Mouse (Mus musculus) liver, embryonic 11.5 days (tissue): Measurements from ENCODE around the gene Sh3glb2. TPM values are rescaled to one million over a fixed set of nuclear protein-coding genes. Genes with fewer than 3 reads are reported as not detected.

Source experiments
- ATAC-seq: fragments of 200-750 bp; cut with Nextera tagmentation; replicated peaks from 2 replicates; pipeline ENCODE4 v1.8.0; 2017; ENCODE audit warnings: moderate number of reproducible peaks, mild to moderate bottlenecking, moderate TSS enrichment, moderate library complexity; ENCODE audit not compliant: low FRiP score
- DNase-seq: peaks from one replicate; pipeline ENCODE4 v3.0.0-alpha.2; 2017; ENCODE audit warnings: low spot score
- H3K27ac ChIP-seq: fragments of 300-500 bp; sonication (generic); 2 replicates; pipeline ENCODE4 v1.5.1; 2014; ENCODE audit warnings: mild to moderate bottlenecking, low read depth, low read length, control low read depth
- H3K27me3 ChIP-seq: fragments of 300-500 bp; sonication (generic); replicated peaks from 2 replicates; pipeline ENCODE4 v1.6.1; 2014; ENCODE audit warnings: low read length, mixed read lengths; ENCODE audit not compliant: control insufficient read depth, insufficient read depth
- H3K36me3 ChIP-seq: fragments of 300-500 bp; sonication (generic); 2 replicates; pipeline ENCODE4 v1.6.1; 2014; ENCODE audit warnings: mild to moderate bottlenecking, low read length, moderate library complexity, mixed read lengths; ENCODE audit not compliant: control insufficient read depth, insufficient read depth
- H3K4me1 ChIP-seq: fragments of 300-500 bp; sonication (generic); replicated peaks from 2 replicates; pipeline ENCODE4 v1.6.1; 2014; ENCODE audit warnings: low read length, mixed read lengths; ENCODE audit not compliant: control insufficient read depth, insufficient read depth
- H3K4me2 ChIP-seq: fragments of 300-500 bp; sonication (generic); 2 replicates; pipeline ENCODE4 v1.6.1; 2014; ENCODE audit warnings: mild to moderate bottlenecking, control low read depth, moderate library complexity
- H3K4me3 ChIP-seq: fragments of 300-500 bp; sonication (generic); 2 replicates; pipeline ENCODE4 v1.5.1; 2014; ENCODE audit warnings: low read depth, low read length, control low read depth
- H3K9ac ChIP-seq: fragments of 300-500 bp; sonication (generic); 2 replicates; pipeline ENCODE4 v1.6.1; 2014; ENCODE audit warnings: low read depth, low read length, control low read depth
- H3K9me3 ChIP-seq: fragments of 300-500 bp; sonication (generic); 2 replicates; pipeline ENCODE4 v1.6.1; 2016; ENCODE audit warnings: low read length, inconsistent platforms, mixed read lengths; ENCODE audit not compliant: control insufficient read depth
- WGBS: fragments of 180-500 bp; shearing (Covaris S2); extraction: QIAGEN DNeasy Blood & Tissue Kit; methylation state at CpG from one replicate; pipeline ENCODE4 v1.1.7; 2014; 5-methylcytosine and 5-hydroxymethylcytosine counted together
- polyA plus RNA-seq: library from polyadenylated mRNA; unstranded; fragments of >200 nt; fragmentation: Nextera tagmentation; extraction: Ambion mirVana; gene quantifications from 2 replicates; pipeline ENCODE4 v1.2.1, GENCODE M21; 2014

Sh3glb2 gene
- polyA plus RNA-seq, 1 experiment from 2014 or later = 48.9 TPM

DNA sequence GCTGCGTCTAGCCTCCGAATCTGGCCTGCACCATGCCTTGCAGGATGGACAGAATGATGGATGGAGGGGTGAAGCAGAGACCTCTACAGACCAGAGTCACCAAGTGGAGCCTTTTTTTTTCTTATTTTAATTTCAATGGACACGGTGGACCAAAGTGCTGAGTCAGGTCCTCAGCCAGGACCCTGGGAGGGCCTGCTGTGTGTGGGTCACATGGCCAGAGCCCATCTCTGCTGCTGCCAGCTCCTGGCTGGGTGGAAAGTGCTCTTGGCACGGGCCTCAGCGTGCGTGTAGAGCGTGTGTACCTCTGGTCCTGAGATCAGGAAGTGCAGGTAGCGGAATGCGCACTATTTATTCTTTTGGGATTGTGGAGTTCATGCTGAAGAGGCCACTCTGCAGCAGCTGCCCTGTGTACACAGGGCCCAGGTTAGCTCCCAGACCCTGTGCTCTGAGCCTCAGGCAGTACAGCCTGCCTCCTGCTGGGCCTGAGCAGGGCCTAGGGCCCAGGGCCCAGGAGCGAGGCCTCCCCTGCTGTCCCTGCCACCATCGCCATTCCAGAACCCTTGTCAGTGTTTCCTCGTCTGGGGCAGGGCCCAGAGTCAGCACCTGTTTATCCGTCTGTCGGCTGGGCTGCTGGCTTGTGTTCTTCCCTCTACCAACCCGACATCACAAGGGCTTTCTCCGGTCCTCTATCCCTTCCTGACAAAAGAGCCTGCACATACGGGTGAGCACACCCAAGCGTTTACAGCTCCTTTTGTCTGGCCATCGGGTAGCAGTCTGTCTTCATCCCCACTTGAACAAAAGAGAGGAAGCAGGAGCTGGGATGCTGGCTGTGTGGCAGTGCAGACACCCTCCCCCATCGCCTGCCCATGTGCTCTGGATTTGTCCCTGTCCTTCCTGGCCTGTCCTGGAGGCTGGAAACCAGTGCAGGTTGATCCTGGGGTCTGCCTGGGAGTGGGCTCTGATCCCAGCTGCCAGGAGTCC is 40.3 kb upstream of the Sh3glb2 start:
- H3K4me1 ChIP-seq = no peaks in the 10 kb centered on the region
- no peak overlapping the region for H3K4me2 ChIP-seq
- H3K36me3 ChIP-seq = peaks cover 44% of the 10 kb centered on the region
- no peaks in the 10 kb centered on the region for H3K27me3 ChIP-seq
- no peaks in the 10 kb centered on the region for H3K9me3 ChIP-seq
- 76% methylated on average over 20 of the region's 20 CpGs for WGBS
- no peak for DNase-seq
- ATAC-seq = no peak
- no peak overlapping the region for H3K4me3 ChIP-seq
- H3K27ac ChIP-seq = no peak overlapping the region
- H3K9ac ChIP-seq = no peak overlapping the region

DNA sequence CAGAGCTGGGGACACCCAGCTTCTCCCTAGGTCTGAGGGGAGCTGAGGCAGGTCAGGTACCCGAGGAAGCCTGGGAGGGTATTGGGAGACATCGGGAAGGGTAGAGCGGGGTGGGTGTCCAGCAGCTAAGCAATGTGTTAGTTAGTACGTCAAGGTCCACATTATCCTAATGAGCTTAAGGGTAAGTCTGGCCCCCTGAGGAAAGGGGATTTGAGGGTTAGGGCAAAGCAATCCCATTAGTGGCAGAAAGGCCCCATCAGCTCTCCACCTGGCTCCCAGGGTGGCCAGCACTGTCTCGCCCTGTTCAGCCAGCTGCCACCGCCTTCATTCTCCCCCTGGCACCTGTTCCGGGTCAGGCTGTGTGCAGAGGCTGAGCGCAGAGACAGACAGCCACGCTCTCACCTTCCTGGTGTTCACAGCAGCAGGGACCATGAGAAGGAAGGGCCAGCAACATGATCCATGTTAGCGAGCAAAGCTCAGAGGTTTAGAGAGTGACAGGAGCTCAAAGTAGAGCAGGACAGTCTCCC is 38.9 kb upstream of the Sh3glb2 start:
- no peak for ATAC-seq
- H3K36me3 ChIP-seq = peaks cover 40% of the 10 kb centered on the region
- no peak for DNase-seq

DNA sequence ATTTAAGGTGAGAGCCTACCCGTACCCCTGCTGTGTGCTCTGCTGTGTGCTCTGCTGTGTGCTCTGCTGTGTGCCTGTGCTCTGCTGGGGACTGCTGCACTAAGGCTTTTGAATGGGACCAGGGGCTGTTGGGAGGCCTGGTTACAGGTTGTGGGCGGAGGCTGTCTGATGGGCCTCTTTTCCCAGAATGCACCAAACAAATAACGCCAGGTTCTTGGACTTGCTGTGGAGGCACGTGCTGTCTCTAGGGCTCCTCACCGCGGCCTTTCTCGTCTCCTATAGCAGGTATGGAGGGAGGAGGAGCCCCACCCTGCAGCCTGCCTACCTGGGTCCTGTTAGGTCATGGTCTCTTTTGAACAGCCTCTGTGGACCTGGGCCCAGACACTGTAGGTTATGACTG is 37.1 kb upstream of the Sh3glb2 start:
- Histone ChIP-seq H3K27ac (no peak overlapping the region), H3K27me3 (no peaks in the 10 kb centered on the region), H3K4me2 (no peak overlapping the region), H3K36me3 (peaks cover 35% of the 10 kb centered on the region), H3K4me1 (peaks cover 14% of the 10 kb centered on the region), H3K4me3 (no peak overlapping the region), H3K9ac (no peak overlapping the region), H3K9me3 (no peaks in the 10 kb centered on the region)
- DNase-seq (no peak), ATAC-seq (no peak)
- 77% methylated on average over 7 of the region's 7 CpGs for WGBS

More for the DNA sequence above, 38.9 kb upstream of the Sh3glb2 start:
- WGBS = 85% methylated on average over 10 of the region's 10 CpGs
- Histone ChIP-seq H3K9me3 (no peaks in the 10 kb centered on the region), H3K9ac (no peak overlapping the region), H3K4me3 (no peak overlapping the region), H3K4me2 (no peak overlapping the region), H3K4me1 (peaks cover 12% of the 10 kb centered on the region), H3K27ac (no peak overlapping the region), H3K27me3 (no peaks in the 10 kb centered on the region)

DNA sequence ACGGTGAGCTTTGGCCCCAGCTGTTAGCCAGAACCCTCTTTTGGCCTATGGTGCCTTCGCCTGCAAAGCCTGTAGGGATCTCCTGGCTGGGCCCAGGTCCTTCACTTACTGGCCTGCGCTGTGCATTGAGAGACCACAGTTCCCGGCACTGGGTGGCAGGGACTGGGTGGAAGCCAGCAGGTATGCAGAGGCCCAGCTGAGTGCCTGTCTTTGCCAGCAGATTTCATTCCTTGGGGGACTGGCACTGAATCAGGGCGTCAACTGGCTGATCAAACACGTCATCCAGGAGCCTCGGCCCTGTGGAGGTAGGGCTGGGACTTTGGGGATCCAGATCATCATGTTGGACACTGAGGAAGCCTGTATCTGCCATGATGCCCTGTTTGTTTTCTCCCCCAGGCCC is 36.6 kb upstream of the Sh3glb2 start:
- peaks cover 35% of the 10 kb centered on the region for H3K36me3 ChIP-seq
- H3K27ac ChIP-seq = no peak overlapping the region
- peaks cover 14% of the 10 kb centered on the region for H3K4me1 ChIP-seq
- H3K9ac ChIP-seq = no peak overlapping the region
- no peak for ATAC-seq
- no peak overlapping the region for H3K4me3 ChIP-seq
- WGBS = 91% methylated on average over 7 of the region's 7 CpGs
- H3K27me3 ChIP-seq = no peaks in the 10 kb centered on the region
- DNase-seq = no peak
- no peak overlapping the region for H3K4me2 ChIP-seq
- no peaks in the 10 kb centered on the region for H3K9me3 ChIP-seq

DNA sequence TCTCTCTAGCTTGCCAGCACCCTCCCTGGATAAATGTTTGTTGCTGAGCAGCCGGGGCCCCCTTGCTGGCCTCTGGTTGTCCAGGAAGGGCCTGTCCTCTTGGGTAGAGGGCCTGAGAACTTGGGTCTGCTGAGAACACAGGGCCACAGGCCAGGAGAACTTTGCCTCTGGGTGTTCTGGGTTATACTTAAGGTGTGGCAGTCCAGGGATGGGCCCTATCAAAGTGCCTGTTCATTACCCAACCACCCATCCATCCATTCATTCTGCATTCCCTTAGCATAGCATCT is 34.2 kb upstream of the Sh3glb2 start:
- peak overlapping the region; percentile 76 for H3K9ac ChIP-seq
- 54% methylated on average over 1 of the region's 1 CpGs for WGBS
- H3K4me2 ChIP-seq = peak overlapping the region; percentile 94
- H3K9me3 ChIP-seq = no peaks in the 10 kb centered on the region
- H3K36me3 ChIP-seq = peaks cover 19% of the 10 kb centered on the region
- no peak for DNase-seq
- H3K4me3 ChIP-seq = peak overlapping the region; percentile 76
- no peaks in the 10 kb centered on the region for H3K27me3 ChIP-seq
- ATAC-seq = no peak
- H3K4me1 ChIP-seq = peaks cover 14% of the 10 kb centered on the region
- H3K27ac ChIP-seq = peak overlapping the region; percentile 84; the same call in 1 of the 2 replicates

DNA sequence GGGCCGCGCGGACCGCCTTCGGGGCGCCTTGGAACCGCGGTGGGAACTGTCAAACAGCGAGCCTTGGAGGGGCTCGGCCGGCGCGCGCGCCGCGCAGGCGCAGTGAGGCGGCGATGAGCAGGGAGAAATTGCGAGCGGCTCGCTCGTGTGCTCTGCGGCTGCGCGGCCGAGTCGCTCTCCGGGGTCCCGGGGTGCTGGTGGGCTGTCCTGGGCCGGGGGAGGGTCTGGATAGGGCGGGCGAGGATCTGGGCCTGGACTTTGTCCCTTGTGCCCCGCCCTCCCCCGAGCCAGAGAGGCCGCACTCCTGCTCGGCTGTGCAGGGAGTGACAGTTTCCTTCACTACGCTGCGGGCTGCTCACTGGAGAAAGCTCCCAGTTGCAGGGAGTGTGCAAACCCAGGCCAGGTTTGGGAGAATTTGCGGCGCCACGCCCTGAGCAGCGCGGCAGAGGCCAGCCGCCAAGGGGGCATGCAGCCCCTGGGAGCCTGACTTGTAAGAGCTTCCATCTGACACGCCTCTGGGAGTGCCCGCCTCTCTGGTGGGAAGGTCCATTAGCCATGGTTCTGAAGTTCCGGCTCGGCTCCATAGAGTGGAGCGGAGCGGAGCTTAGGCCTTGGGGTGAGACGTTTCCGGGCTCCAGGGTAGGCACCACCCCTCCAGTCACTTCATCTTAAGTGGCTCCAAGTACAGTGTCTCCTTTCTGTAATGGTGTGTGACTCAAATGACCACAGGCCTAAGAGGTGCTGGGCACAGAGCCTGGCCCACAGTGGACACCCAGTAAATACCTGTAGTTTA is 33.6 kb upstream of the Sh3glb2 start:
- peak overlapping the region; percentile 84 for H3K27ac ChIP-seq
- ATAC-seq (peak; percentile 66), DNase-seq (no peak)
- peak overlapping the region; percentile 76 for H3K4me3 ChIP-seq
- under 1% methylated on average over 54 of the region's 54 CpGs for WGBS
- H3K27me3 ChIP-seq = no peaks in the 10 kb centered on the region
- H3K4me2 ChIP-seq = peak overlapping the region; percentile 94
- peak overlapping the region; percentile 76 for H3K9ac ChIP-seq
- peaks cover 15% of the 10 kb centered on the region for H3K36me3 ChIP-seq
- no peaks in the 10 kb centered on the region for H3K9me3 ChIP-seq
- peaks cover 14% of the 10 kb centered on the region for H3K4me1 ChIP-seq

DNA sequence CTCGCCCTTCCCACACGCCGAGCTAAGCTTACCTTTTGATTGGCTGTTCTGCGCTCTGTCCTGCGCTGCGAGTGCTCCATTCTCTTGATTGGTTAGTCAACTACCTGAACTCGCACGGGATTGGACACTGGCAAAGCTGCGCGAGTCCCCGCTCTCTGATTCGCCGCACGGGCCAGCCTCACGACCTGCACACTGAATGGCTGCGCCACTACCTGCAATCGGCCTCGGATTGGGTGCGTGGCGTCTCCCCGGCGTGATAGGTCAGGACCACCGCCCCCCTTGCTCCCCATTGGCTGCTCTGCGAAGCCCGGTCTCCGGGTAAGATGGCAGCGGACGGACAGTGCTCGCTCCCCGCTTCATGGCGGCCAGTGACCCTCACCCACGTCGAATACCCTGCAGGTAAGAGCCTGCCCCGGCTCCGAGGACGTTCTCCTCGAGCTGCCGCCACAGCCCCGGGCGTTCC is 33.0 kb upstream of the Sh3glb2 start, which contains the start of gene Dolpp1:
Gene Dolpp1 (plus strand): TSS at position 141 of the 463 bp plus-strand sequence.
- WGBS = under 1% methylated on average over 40 of the region's 40 CpGs
- peak within 1 kb of the TSS; percentile 76 for H3K4me3 ChIP-seq
- H3K4me1 ChIP-seq = peaks cover 14% of the 10 kb centered on the region
- H3K27me3 ChIP-seq = no peaks in the 10 kb centered on the region
- peak within 1 kb of the TSS; percentile 76 for H3K9ac ChIP-seq
- DNase-seq (peak; percentile 95), ATAC-seq (peak; percentile 98)
- peaks cover 9% of the 10 kb centered on the region for H3K36me3 ChIP-seq
- peak within 1 kb of the TSS; percentile 84 for H3K27ac ChIP-seq
- H3K9me3 ChIP-seq = no peaks in the 10 kb centered on the region
- H3K4me2 ChIP-seq = peak within 1 kb of the TSS; percentile 94

DNA sequence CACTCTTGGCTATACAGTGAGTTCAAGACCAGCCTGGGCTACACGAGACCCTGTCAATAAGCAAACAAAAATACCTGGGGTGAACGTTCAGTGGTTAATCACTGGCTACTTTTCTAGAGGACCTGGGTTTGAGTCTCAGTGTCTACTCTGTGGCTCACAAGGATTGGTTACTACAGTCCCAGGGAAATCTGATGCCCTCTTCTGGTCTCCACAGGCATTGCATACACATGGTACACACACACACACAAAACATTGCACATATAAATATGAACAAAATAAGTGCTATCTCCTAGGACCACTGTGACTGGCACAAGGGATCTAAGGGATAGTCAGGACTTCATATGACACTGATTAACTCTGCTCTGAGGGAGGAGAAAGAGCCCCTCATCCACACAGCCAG is 29.9 kb upstream of the Sh3glb2 start:
- peaks cover 11% of the 10 kb centered on the region for H3K4me1 ChIP-seq
- no peak overlapping the region for H3K4me2 ChIP-seq
- no peaks in the 10 kb centered on the region for H3K9me3 ChIP-seq
- H3K4me3 ChIP-seq = no peak overlapping the region
- peaks cover 11% of the 10 kb centered on the region for H3K36me3 ChIP-seq
- 82% methylated on average over 2 of the region's 2 CpGs for WGBS
- H3K27me3 ChIP-seq = no peaks in the 10 kb centered on the region
- H3K27ac ChIP-seq = no peak overlapping the region
- no peak overlapping the region for H3K9ac ChIP-seq
- no peak for ATAC-seq
- no peak for DNase-seq
